13 mouse cellular contexts compared by ENCODE assay signal in the genomic region with DNA sequence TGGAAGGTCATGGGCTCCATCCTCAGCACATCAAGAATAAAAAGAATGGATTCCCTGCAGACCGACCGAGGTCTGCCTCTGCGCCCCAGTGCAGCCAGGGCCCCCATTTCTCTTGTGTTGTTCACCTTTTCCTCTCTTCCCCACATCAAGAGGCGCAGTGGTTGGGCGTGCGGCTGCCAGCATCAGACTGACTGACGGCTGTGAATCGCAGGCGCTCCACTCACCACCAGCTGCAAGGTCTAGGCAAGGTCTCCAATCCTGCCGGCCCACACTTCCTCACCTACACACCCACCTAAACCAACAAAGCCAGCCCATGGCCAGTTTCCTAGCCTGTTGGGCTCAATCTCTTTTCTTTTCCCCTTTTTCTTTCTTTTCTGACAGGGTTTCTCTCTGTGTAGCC. TPM values are rescaled to one million over a fixed set of nuclear protein-coding genes. Genes with fewer than 3 reads are reported as not detected.
A peak's percentile ranks its signal among the peaks of the same experiment; 100 is the strongest.
DNase-seq lines count a peak whose midpoint lies in the region; ATAC-seq and TF ChIP-seq lines count a peak whose summit lies in the region.
"Had no signal": no experiment of that assay in that cellular context is flagged by ENCODE, and none has a peak within 500 bp of the region (broad histone marks: within the 10 kb centered on the region; RNA-seq: fewer than 3 reads in every experiment).

No protein-coding gene starts in this region.

- no peak overlapping the region for H3K4me2 ChIP-seq in intestine, embryonic 15.5 days (replicated peaks)
- H3K4me2 ChIP-seq in intestine, embryonic 16.5 days (ENCODE audit: low read depth, low read length): no peak overlapping the region
- H3K4me2 ChIP-seq in liver, embryonic 11.5 days: no peak overlapping the region
- H3K4me2 ChIP-seq: heart, embryonic 15.5 days; neural tube, embryonic 15.5 days had no signal

- no peak overlapping the region for H3K4me3 ChIP-seq in intestine, embryonic 15.5 days (replicated peaks)
- H3K4me3 ChIP-seq in intestine, embryonic 16.5 days (ENCODE audit: low read length): no peak overlapping the region
- H3K4me3 ChIP-seq in liver, embryonic 11.5 days (ENCODE audit: low read depth, low read length): no peak overlapping the region
- H3K4me3 ChIP-seq in thymus, adult 2 months (ENCODE audit: control insufficient read depth, insufficient read depth, low read length): no peak overlapping the region
- H3K4me3 ChIP-seq: heart, embryonic 15.5 days; neural tube, embryonic 15.5 days had no signal

- H3K27ac ChIP-seq in intestine, embryonic 15.5 days: 0 out of 2 replicates have a peak overlapping the region, but pooled peaks have one; percentile 13
- H3K27ac ChIP-seq in intestine, embryonic 16.5 days (ENCODE audit: low read length): no peak overlapping the region
- peak overlapping the region; percentile 100 for H3K27ac ChIP-seq in liver, embryonic 11.5 days (ENCODE audit: low read depth, low read length)
- no peak overlapping the region for H3K27ac ChIP-seq in thymus, adult 2 months (ENCODE audit: control insufficient read depth, insufficient read depth, low read length)
- H3K27ac ChIP-seq: heart, embryonic 15.5 days; neural tube, embryonic 15.5 days had no signal

- intact Hi-C loops in left cerebral cortex, postnatal 14 days (cut with DNase I): no loop called here

- H3K4me1 ChIP-seq in intestine, embryonic 15.5 days (replicated peaks): peaks cover 54% of the 10 kb centered on the region
- peaks cover 49% of the 10 kb centered on the region for H3K4me1 ChIP-seq in intestine, embryonic 16.5 days (ENCODE audit: control insufficient read depth, insufficient read depth, low read length)
- H3K4me1 ChIP-seq in liver, embryonic 11.5 days (replicated peaks; ENCODE audit: control insufficient read depth, insufficient read depth, low read length): peaks cover 69% of the 10 kb centered on the region
- peaks cover 40% of the 10 kb centered on the region for H3K4me1 ChIP-seq in thymus, adult 2 months (replicated peaks; ENCODE audit: control insufficient read depth, insufficient read depth, low read length)

- no peak for TF ChIP-seq POLR2A in thymus, adult 2 months (IDR thresholded peaks at IDR 0.05; ENCODE audit: control insufficient read depth, extremely low read depth, insufficient read depth, low read length, poor library complexity)

- TF ChIP-seq CTCF in thymus, adult 2 months (IDR thresholded peaks at IDR 0.05; ENCODE audit: borderline replicate concordance, control insufficient read depth, extremely low read depth, insufficient read depth, low read length, poor library complexity): peak; percentile 25; the same call in 1 of the 2 replicates

- H3K9ac ChIP-seq in intestine, embryonic 15.5 days: no peak overlapping the region
- no peak overlapping the region for H3K9ac ChIP-seq in intestine, embryonic 16.5 days (ENCODE audit: low read depth, low read length)
- H3K9ac ChIP-seq in liver, embryonic 11.5 days (ENCODE audit: low read depth, low read length): peak overlapping the region; percentile 20; the same call in 1 of the 2 replicates
- H3K9ac ChIP-seq: heart, embryonic 15.5 days; neural tube, embryonic 15.5 days had no signal

- no peaks in the 10 kb centered on the region for H3K27me3 ChIP-seq in intestine, embryonic 15.5 days (replicated peaks)
- H3K27me3 ChIP-seq in intestine, embryonic 16.5 days (replicated peaks; ENCODE audit: control insufficient read depth, insufficient read depth, low read length): no peaks in the 10 kb centered on the region
- H3K27me3 ChIP-seq in liver, embryonic 11.5 days (replicated peaks; ENCODE audit: control insufficient read depth, insufficient read depth, low read length): no peaks in the 10 kb centered on the region
- no peaks in the 10 kb centered on the region; the same call in 1 of the 2 replicates for H3K27me3 ChIP-seq in thymus, adult 2 months (ENCODE audit: control insufficient read depth, insufficient read depth, low read length)
- H3K27me3 ChIP-seq: heart, embryonic 15.5 days; neural tube, embryonic 15.5 days had no signal

- H3K36me3 ChIP-seq in intestine, embryonic 15.5 days: no peaks in the 10 kb centered on the region
- H3K36me3 ChIP-seq in intestine, embryonic 16.5 days (ENCODE audit: control insufficient read depth, insufficient read depth, low read length): no peaks in the 10 kb centered on the region
- H3K36me3 ChIP-seq in liver, embryonic 11.5 days (ENCODE audit: control insufficient read depth, insufficient read depth, low read length): no peaks in the 10 kb centered on the region
- H3K36me3 ChIP-seq in thymus, adult 2 months (ENCODE audit: control insufficient read depth, insufficient read depth, low read length): no peaks in the 10 kb centered on the region
- H3K36me3 ChIP-seq: heart, embryonic 15.5 days; neural tube, embryonic 15.5 days had no signal

- no peak for ATAC-seq in intestine, embryonic 15.5 days
- ATAC-seq in intestine, embryonic 16.5 days: no peak
- no peak for ATAC-seq in liver, embryonic 11.5 days (replicated peaks; ENCODE audit: low FRiP score)

- WGBS in intestine, embryonic 15.5 days: 79% methylated on average over 10 of the region's 10 CpGs
- WGBS in intestine, embryonic 16.5 days: 69% methylated on average over 10 of the region's 10 CpGs
- WGBS in liver, embryonic 11.5 days: 66% methylated on average over 10 of the region's 10 CpGs
- WGBS in thymus, adult 2 months: 8% methylated on average over 10 of the region's 10 CpGs

- peak; percentile 85 for DNase-seq in T-cell, adult 2 months (ENCODE audit: low spot score)
- no peak for DNase-seq in liver, embryonic 11.5 days (ENCODE audit: low spot score)
- peak; percentile 88 for DNase-seq in thymus, adult 2 months
- no peak for DNase-seq in cerebellum, adult 9-10 months
- no peak for DNase-seq in left cerebral cortex, postnatal 14 days (ENCODE audit: low spot score in 2 of 2)
- no peak for DNase-seq in Muller cell, postnatal 12 days (ENCODE audit: inconsistent ontology term)
- DNase-seq: gastrocnemius, postnatal 10 days; midbrain, embryonic 14.5 days; right cerebral cortex, postnatal 4 days had no signal

- no peaks in the 10 kb centered on the region for H3K9me3 ChIP-seq in intestine, embryonic 15.5 days
- H3K9me3 ChIP-seq in intestine, embryonic 16.5 days (ENCODE audit: control insufficient read depth, low read length): no peaks in the 10 kb centered on the region
- no peaks in the 10 kb centered on the region for H3K9me3 ChIP-seq in liver, embryonic 11.5 days (ENCODE audit: control insufficient read depth, low read length)
- H3K9me3 ChIP-seq: heart, embryonic 15.5 days; neural tube, embryonic 15.5 days had no signal

RNA-seq across cellular contexts. Expression of a gene that starts 8.4 kb away (rescaled TPM):
- polyA plus RNA-seq in intestine, embryonic 15.5 days (2015; fragmentation: Nextera tagmentation; extraction: Ambion mirVana): 64.7 and 66.2 TPM in 2 replicates
- polyA plus RNA-seq in intestine, embryonic 16.5 days (2015; fragmentation: Nextera tagmentation; extraction: Ambion mirVana): 57.3 and 61.6 TPM in 2 replicates
- 49.1 and 55.8 TPM in 2 replicates for polyA plus RNA-seq in liver, embryonic 11.5 days (2014; fragmentation: Nextera tagmentation; extraction: Ambion mirVana)
- 30.3 and 30.9 TPM in 2 replicates for polyA plus RNA-seq in thymus, adult 2 months (2012; rRNA removed)
- 100 to 1,000 TPM; 130 to 171 TPM for total RNA-seq in left cerebral cortex, postnatal 14 days (2021)

Comparison
In these comparisons a context has a peak if more than half of its experiments do, and no peak if none do; other contexts are left out.
1. H3K27ac ChIP-seq: peak in intestine, embryonic 15.5 days (single experiment) and liver, embryonic 11.5 days (single experiment); none in intestine, embryonic 16.5 days (single experiment) and thymus, adult 2 months (single experiment).
2. DNase-seq: peak in T-cell, adult 2 months (single experiment) and thymus, adult 2 months (single experiment); none in liver, embryonic 11.5 days (single experiment), cerebellum, adult 9-10 months (single experiment), left cerebral cortex, postnatal 14 days (0 of 2) and Muller cell, postnatal 12 days (single experiment).